Mouse (Mus musculus): Measurements from ENCODE around the gene Prkaa2.
"Not testable (repeated sequence)": the region's sequence is repeated elsewhere in the genome, so short reads cannot be mapped to it uniquely, and the experiment has no call there.

Gene Prkaa2

DNA sequence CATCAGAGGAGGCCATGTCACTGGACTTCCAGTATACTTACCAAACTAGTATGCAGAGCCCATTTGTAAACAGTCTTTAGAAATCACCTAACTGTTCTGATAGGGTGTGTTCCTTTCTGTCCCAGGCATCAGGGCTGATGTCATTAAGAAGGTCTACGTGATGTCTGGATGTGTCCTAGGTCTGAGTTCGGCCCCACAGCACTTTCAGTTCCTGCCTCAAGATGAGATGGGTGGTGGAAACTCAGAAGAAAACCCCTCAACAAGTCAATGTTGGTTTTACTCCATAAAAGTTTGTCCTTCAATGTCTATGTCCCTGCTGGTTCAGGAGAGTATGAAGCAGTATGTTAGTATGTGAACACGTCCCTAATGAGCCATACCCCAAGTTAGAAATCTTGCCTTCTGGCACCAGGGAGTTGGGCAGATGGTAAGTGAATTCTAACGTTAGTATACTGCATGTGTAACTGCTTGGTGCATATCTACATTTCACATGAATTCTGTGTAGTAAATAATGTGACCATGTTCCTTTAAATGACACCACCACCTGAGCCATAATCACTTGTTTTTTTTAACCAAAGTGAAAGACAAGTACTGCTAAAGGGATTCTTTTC, 93.6 kb downstream of the Prkaa2 start:
- in situ Hi-C loops (cut with MboI, MseI) = no loop called here

DNA sequence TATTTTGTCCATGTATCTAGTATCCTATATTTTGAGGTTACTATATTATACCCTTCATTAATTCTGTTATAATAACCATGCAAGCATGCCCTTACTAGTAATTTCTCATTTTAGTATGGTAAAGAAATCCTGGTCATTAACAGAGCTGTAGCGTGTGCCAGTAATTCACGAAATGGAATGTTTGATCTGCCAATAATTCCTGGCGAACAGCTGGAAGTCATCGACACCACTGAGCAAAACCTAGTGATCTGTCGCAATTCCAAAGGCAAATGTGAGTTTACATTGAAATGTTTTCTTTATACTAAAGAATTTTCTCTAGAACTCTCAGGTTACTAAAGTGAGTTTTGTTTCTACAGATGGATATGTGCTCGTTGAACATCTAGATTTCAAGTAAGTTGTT, 94.2 kb downstream of the Prkaa2 start:
- in situ Hi-C loops (cut with MboI, MseI) = no loop called here

DNA sequence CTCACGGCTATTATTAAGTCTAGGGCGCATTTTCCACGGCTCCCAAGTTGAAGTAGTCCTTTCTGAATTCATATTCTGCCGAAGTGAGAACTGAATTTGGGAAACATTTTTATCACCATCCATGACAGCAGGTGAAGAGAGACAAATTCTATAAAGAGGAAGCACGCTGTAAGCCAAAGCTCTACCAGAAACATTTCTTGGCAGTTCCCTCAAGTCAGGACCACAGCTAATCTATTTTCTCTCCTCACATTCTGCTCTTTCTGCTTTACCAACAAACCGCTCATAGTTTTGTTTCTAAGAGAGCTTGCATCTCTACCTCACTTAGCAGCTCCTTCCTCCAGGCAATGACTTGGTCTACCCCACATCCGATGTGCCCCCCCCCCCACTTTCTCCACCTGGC, 96.0 kb downstream of the Prkaa2 start:
- in situ Hi-C loops (cut with MboI, MseI) = no loop called here

DNA sequence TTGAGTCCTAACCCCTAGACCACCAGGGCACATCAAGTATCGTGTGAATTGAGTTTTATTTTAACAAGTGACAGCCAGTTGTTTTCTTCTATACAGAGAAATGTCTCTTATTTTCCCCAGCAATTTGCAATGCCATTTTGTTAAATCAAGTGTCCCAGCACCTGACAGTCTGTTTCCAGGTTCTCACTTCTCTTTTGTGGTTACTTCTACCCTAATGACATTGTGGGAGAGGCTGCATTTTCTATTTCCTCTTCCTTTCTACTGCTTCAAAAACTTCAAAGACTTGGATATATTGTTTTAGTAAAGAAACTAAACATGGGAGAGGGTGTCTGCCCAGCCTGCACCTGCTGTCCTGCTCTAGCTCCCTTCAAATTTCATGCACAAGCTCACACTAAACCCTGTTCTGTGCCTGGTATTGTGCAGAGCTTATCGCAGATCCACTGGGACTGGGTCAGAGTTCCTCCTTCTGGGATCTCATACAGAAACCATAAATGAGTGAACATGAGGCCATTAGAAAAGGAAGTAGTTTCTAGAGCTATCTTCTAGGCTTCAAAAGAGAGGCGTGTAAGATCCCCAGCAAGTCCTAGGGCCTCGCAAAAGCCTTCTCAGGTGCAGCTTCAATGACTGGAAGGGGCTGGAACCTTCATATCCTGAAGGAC, 102.2 kb downstream of the Prkaa2 start:
- in situ Hi-C loops (cut with MboI, MseI) = no loop called here

DNA sequence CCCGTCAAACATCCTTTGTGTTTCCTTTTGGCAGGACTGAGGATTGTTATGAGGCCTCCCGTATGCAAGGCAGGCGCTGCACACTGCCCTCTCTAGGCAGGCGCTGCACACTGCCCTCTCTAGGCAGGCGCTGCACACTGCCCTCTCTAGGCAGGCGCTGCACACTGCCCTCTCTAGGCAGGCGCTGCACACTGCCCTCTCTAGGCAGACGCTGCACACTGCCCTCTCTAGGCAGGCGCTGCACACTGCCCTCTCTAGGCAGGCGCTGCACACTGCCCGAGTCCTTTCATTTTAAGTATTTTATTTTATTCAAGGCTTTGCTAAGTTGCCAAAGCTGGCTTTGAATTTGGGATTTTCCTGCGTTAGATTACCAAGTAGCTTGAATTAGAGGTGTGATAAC, 105.0 kb downstream of the Prkaa2 start:
- in situ Hi-C loops (cut with MboI, MseI) = not testable (repeated sequence)

DNA sequence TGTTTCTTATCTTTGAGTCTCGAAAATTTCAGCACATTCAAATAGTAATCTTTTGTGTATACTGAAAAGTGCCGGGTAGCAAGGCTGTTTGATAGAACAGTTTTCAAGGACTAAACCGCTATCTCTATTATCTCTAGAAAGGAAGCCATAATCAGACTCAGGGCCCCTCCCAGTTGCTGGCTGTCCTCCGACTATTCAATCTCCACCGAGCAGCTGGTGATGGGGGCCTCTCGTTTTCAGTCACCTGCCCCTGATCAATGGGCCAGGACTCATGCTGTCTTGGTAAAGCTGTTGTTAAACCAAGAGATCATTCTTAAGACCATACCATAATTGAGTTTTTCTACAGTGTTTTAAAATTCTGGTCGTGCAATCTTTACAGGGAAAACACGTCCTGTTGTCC, 105.6 kb downstream of the Prkaa2 start:
- in situ Hi-C loops (cut with MboI, MseI) = no loop called here

DNA sequence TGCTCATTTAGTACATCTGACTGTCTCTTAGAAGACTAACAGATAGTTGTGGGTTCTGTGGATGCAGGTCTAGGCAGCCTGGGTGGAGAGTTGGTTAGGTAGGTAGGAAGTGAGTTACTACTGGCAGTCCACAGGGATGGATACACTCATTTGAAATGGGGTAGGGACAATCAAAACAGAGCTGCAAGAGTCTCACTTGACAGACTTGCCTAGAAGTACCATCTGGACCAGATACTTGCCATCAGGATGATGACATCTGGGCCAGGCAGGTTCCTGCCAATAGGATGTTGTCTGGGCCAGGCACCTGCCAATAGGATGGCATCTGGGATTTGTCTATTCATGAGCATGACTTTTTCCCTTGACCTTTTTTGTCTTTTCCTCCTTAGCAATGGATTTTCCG, 108.0 kb downstream of the Prkaa2 start:
- in situ Hi-C loops (cut with MboI, MseI) = no loop called here

DNA sequence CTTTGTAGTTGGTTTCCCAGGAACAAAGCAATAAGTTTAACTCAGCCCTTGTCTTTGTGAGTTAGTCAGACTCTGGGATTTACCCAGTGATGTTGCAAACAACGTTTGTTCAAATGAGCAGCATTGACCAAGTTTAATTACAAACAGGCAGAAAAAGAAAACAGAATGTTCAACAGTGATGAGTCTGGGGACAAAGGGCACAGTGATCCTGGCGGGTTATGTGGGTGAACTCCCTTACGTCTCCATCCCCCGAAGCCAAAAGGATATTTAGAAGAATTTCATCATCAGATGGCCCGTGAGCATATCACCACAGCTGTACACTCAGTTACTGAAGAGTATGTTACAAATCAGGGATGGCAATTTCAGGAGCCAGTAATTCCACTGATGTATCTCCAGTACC, 110.0 kb downstream of the Prkaa2 start:
- in situ Hi-C loops (cut with MboI, MseI) = no loop called here

DNA sequence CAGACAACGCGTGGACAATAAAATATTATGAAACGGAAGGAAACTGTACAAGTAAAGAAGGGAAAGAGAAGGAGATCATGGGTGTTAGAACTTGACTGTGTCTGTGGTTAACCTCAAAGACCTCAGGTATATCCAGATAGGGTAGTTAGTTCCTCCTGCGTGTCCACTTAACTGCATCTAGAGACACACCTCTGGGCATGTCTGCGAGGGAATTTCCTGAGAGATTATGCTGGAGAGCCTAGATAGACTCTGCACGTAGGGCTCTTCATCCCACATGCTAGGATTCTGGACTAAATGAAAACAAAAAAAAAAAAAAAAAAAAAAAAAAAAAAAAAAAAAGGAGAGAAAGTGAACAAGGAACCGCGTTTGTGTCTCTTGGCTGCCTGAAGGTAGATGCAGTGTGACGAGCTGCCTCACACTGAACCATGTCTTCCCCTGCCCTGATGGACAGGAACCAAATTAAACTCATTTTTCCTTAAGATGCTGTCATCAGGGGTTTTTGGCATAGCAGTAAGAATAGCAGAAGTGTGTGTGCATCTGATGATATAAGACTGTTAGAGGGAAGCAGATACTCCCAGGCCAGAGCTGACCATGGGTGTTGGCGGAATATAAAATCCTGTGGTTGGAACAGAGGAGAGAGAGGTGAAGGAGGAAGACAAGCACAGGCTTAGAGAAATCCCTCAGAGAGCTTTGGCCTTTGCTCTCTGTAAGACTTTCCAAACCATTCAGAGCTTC, 116.4 kb downstream of the Prkaa2 start:
- in situ Hi-C loops (cut with MboI, MseI) = no loop called here

DNA sequence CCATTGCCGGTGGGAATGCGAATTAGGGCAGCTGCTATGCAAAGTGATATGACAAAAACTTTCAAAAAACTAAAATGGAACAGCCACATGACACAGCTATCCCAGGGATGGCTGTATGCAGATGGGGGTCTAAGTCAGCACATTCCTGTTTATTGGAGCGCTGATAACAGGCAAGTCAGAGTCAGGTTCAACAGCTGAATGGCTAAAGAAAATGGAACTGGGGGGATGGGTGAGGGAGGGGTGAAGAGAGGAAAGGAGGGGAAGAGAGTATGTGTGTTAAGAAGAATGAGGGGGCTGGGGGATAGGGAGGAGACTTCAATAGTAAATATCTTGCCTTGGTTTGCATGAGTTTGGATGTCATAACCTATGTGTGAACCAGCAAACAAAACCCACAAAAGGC, 117.4 kb downstream of the Prkaa2 start:
- in situ Hi-C loops (cut with MboI, MseI) = no loop called here

DNA sequence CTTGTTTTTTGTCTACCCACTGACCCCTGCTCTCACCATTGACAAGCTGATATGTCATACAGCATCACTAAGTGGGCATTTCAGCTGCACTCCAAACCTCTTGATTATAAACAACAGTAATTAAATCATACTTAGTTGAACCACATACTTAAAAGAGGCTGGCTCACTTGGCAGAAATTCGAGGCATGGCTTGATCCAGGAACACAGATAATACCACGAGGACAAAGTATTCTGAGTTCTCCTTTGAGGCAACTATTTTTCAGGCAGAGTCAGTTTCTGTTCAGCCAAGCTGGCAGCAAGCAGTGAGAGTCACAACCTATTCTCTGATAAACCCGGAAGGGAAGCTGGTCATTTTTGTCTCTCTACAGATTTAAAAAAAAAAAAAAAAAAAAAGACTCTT, 119.0 kb downstream of the Prkaa2 start:
- in situ Hi-C loops (cut with MboI, MseI) = no loop called here

DNA sequence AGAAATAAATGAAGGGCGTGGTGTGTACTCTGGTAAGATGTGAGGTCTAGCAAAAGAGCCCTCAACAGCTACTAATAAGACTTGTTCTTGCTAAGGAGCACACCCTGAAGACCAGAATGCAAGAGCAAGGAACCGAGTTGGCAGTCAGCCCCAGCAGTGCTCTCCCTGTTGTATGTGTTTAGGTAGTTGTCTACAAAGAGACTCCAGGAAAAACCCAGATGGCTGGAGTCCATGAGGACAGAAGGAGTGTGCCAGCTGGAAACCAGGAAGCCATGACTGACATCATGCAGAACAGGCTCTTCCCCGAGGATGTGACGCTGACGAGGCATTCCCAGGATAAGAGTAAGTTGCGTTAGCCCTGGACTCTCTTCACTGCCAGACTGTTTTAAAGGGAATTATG, 119.7 kb downstream of the Prkaa2 start:
- in situ Hi-C loops (cut with MboI, MseI) = no loop called here

DNA sequence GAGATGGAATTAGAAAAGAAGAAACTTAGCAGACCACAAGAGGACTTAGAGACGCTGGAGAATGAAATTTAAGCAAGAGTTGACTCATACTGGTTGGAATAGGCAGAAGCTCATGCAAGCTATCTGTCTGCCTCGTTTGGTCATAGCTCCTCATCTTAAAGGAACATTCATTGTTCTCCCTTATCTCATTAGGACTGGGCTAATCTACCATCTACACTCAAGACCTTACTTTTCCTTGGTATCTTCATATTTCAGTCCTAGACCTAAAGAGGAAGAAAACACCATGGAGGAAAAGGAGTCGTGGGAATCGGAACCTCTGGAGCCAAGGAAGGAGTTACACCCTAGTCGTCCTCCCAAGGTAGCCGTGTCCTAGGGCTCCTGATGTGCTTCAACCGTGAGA, 121.0 kb downstream of the Prkaa2 start:
- in situ Hi-C loops (cut with MboI, MseI) = no loop called here

DNA sequence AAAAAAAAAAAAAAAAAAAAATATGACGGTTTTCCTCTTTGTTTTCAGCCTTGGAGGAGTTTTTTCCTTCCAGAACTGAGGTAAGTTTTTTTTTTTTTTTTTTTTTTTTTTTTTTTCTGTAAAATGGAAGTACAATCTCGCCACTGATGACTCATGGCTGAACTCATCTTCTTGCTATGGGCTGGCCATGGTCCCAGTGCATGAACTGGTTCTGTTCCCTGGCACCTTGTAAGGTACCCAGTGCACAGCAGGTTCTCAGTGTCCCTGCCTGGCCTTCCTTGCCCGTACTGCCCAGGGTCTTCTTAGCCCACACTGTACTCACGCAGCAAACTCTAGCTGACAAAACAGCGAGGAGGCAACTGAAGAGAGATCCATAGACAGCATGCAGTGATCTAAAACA, 121.6 kb downstream of the Prkaa2 start:
- in situ Hi-C loops (cut with MboI, MseI) = no loop called here

DNA sequence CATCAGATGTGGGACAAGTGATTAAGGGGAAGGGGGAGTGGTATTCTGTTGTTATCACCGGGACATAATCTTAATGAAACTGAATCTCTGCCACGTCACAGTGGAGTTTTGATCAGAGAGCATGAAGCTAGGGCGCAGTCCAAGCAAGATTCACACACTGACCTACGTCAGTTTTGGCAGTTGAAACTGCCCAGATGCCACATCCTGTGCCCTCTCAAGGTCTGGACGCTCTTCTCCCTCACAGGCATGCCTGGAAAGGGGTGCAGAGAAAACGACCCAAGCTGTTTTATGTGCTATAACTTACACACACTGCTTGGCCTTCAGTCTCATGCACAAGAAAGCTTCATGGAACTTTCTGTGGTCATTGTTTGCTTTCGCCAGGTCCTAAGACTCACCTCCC, 122.1 kb downstream of the Prkaa2 start:
- in situ Hi-C loops (cut with MboI, MseI) = no loop called here

DNA sequence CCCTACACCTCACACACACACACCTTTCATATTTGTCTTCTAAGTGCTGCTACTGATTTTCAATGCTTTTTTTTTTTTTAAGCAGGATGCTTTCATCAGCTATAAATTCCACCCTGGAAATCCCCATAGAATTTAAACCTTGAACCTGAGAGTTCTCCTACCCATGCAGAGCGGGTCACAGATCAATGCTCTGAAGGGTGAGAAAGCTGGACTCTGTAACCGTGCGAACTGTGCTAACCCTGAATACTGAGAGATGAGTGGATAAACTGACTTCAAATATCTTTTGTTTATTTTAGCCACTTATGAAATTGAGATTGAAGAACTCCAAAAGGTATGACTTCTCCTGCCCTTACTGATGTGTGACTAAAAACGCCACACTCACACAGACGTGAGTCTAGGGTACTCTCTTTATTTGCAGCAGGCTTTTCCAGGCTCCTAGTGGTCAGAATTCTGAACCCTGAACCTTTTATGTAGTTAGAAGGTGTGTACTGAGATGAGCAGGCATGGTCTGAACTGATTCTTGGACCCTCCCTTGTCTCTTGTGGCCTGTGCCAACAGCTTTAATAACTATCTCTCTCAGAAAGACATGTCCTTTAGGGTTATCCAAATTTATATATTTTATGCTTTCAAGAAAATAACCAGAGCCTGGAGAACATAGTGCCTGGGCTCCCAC, 123.6 kb downstream of the Prkaa2 start:
- in situ Hi-C loops (cut with MboI, MseI) = no loop called here
